Mouse (Mus musculus) embryonic facial prominence, embryonic 12.5 days (tissue): ENCODE measurements around the gene Zdhhc22. TPM values are rescaled to one million over a fixed set of nuclear protein-coding genes. Genes with fewer than 3 reads are reported as not detected.

Experiments used
- ATAC-seq: fragments of 200-750 bp; cut with Nextera tagmentation; 2 replicates; pipeline ENCODE4 v1.8.0; 2017; ENCODE audit not compliant: insufficient number of reproducible peaks, insufficient read depth, low FRiP score, low TSS enrichment
- H3K27ac ChIP-seq: fragments of 300-500 bp; sonication (generic); 2 replicates; pipeline ENCODE4 v1.5.1; 2016; ENCODE audit warnings: mild to moderate bottlenecking
- H3K27me3 ChIP-seq: fragments of 300-500 bp; sonication (generic); 2 replicates; pipeline ENCODE4 v1.6.1; 2016; ENCODE audit warnings: mild to moderate bottlenecking, moderate library complexity
- H3K36me3 ChIP-seq: fragments of 300-500 bp; sonication (generic); 2 replicates; pipeline ENCODE4 v1.6.1; 2016; ENCODE audit warnings: mild to moderate bottlenecking
- H3K4me1 ChIP-seq: fragments of 300-500 bp; sonication (generic); 2 replicates; pipeline ENCODE4 v1.6.1; 2016
- H3K4me2 ChIP-seq: fragments of 300-500 bp; sonication (generic); replicated peaks from 2 replicates; pipeline ENCODE4 v1.6.1; 2016; ENCODE audit warnings: mild to moderate bottlenecking, moderate library complexity
- H3K4me3 ChIP-seq: fragments of 300-500 bp; sonication (generic); 2 replicates; pipeline ENCODE4 v1.5.1; 2016; ENCODE audit warnings: mild to moderate bottlenecking
- H3K9ac ChIP-seq: fragments of 300-500 bp; sonication (generic); 2 replicates; pipeline ENCODE4 v1.6.1; 2016; ENCODE audit warnings: mild to moderate bottlenecking, moderate library complexity
- H3K9me3 ChIP-seq: fragments of 300-500 bp; sonication (generic); 2 replicates; pipeline ENCODE4 v1.6.1; 2016; ENCODE audit warnings: mild to moderate bottlenecking, moderate library complexity
- WGBS: fragments of 180-500 bp; shearing (Covaris S2); methylation state at CpG from one replicate; pipeline ENCODE4 v1.1.7; 2016; 5-methylcytosine and 5-hydroxymethylcytosine counted together
- microRNA-seq: library from miRNA; unstranded; fragments of <30 nt; microRNA quantifications from one replicate; pipeline ENCODE4, GENCODE M21; 2017
- polyA plus RNA-seq: library from polyadenylated mRNA; unstranded; fragments of >200 nt; fragmentation: Nextera tagmentation; extraction: Ambion mirVana; gene quantifications from 2 replicates; pipeline ENCODE4 v1.2.1, GENCODE M21; 2016

Zdhhc22 gene
- polyA plus RNA-seq, 1 experiment from 2014 or later = 3.2 TPM

DNA sequence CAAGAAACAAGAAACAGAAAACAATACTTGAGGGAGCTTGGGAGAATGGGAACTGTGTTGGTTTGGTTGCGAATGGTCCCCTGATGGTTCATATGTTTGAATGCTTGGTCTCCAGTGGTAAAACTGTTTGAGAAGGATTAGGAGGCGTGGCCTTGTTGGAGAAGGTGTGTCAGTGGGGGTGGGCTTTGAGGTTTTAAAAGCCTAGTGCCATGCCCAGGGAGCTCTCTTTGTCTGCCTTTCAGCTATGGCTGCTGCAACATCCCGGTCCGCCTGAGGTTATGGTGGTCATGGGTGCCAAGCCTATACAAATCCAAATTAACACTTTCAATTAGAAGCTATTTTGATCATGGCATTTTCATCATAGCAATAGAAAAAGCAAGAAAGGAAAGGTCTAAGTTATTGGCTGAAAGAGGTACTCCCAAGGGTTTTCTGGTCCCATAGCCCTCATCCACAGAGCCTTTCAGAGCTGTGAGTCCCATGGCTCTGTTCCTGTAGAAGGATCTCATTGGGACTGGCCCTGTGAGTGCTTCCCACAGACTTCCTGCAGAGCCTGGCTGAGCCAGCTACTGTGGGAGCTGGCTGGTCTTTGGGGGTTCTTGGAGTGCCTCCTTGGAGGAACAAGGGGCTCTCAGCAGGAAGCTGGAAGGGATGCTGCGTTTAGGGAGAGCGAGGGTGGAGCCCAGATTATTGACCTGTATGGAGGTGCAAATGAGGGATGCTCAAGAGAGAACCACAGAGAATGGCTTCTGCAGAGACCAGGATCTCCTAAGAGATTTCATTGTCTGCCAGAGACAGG, 59.1 kb downstream of the Zdhhc22 start:
- Histone ChIP-seq H3K9me3 (0 out of 2 replicates have a peak, but pooled peaks cover 4% of the 10 kb centered on the region), H3K4me3 (no peak overlapping the region), H3K4me2 (no peak overlapping the region), H3K9ac (no peak overlapping the region), H3K27ac (no peak overlapping the region), H3K4me1 (0 out of 2 replicates have a peak, but pooled peaks cover 3% of the 10 kb centered on the region), H3K27me3 (no peaks in the 10 kb centered on the region), H3K36me3 (no peaks in the 10 kb centered on the region)
- WGBS = 72% methylated on average over 6 of the region's 6 CpGs
- ATAC-seq = no peak

Small RNAs within 50 kb of the gene (microRNA-seq; reads per million reads assigned to microRNA genes)
- gene Gm25847 = not detected

Other genes with a start within 250 kb of the Zdhhc22 start
- 53.9 and 59.2 TPM in 2 replicates for gene Irf2bpl, start 105.6 kb downstream of the Zdhhc22 start, polyA plus RNA-seq
- 29.2 and 31.9 TPM in 2 replicates for gene Cipc, start 43.4 kb downstream of the Zdhhc22 start, polyA plus RNA-seq
- 0.26 and 0.76 TPM in 2 replicates for gene Tmem63c, start 30.9 kb upstream of the Zdhhc22 start, polyA plus RNA-seq
- gene Ngb, start 112.1 kb upstream of the Zdhhc22 start, polyA plus RNA-seq = 0.39 and 0.42 TPM in 2 replicates
- gene Gstz1, start 156.7 kb upstream of the Zdhhc22 start, polyA plus RNA-seq = 29.5 and 32.5 TPM in 2 replicates
- 15.4 and 17.3 TPM in 2 replicates for gene Pomt2, start 157.5 kb upstream of the Zdhhc22 start, polyA plus RNA-seq
- gene Samd15, start 209.3 kb upstream of the Zdhhc22 start, polyA plus RNA-seq = 0.52 and 1.8 TPM in 2 replicates
- 3.6 and 3.8 TPM in 2 replicates for gene Tmed8, start 210.0 kb upstream of the Zdhhc22 start, polyA plus RNA-seq
- 0.77 and 0.89 TPM in 2 replicates for gene Noxred1, start 248.3 kb upstream of the Zdhhc22 start, polyA plus RNA-seq